Mouse (Mus musculus): ENCODE data around the gene Rgs12.

- TF ChIP-seq CTCF (IDR thresholded peaks at IDR 0.05) (no peak), EP300 (IDR thresholded peaks at IDR 0.05; ENCODE audit: insufficient read depth, low read depth, low read length) (no peak), POLR2A (IDR thresholded peaks at IDR 0.05; ENCODE audit: insufficient read depth, low read depth, low read length) (no peak)
These were observed 16.3 kb downstream of the Rgs12 start for GRCm38 (mm10) chr5:34965531-34965930.

Measured in heart, adult 2 months (tissue).